Mouse (Mus musculus) megakaryocyte, embryonic 14.5 days (primary cell): ENCODE measurements around the gene Mtf1.

Experiments used
- FLI1 ChIP-seq: IDR thresholded peaks from 2 replicates; pipeline ENCODE4 v1.6.1; 2012; ENCODE audit warnings: low read length, inconsistent platforms, mixed read lengths
- GATA1 ChIP-seq: IDR thresholded peaks from 3 replicates; pipeline ENCODE4 v1.6.1; 2012; ENCODE audit warnings: mixed read lengths, low read length, inconsistent platforms, borderline replicate concordance

GRCm38 (mm10) chr4:124888702-124889101 is 86.8 kb downstream of the Mtf1 start:
- no peak for TF ChIP-seq FLI1
- TF ChIP-seq GATA1 = no peak
